Mouse (Mus musculus): ENCODE results near the gene Trpc4ap. TPM values are rescaled to one million over a fixed set of nuclear protein-coding genes. Genes with fewer than 3 reads are reported as not detected.

The Trpc4ap gene
- polyA plus RNA-seq, 2 experiments = 37.3 to 44.7 TPM

GRCm38 (mm10) chr2:155633731-155634130 is 58.5 kb downstream of the Trpc4ap start:
- Histone ChIP-seq H3K4me1 (replicated peaks; ENCODE audit: control insufficient read depth in 2 of 2, insufficient read depth in 2 of 2, low read length in 1 of 2) (no peaks in the 10 kb centered on the region), H3K27ac (no peak overlapping the region), H3K9ac (replicated peaks) (no peak overlapping the region), H3K27me3 (ENCODE audit: control insufficient read depth, insufficient read depth, low read length) (peaks cover 31% of the 10 kb centered on the region), H3K4me3 (ENCODE audit: insufficient read depth in 1 of 2, low read depth in 2 of 2, low read length in 2 of 2) (no peak overlapping the region), H3K4me2 (ENCODE audit: low read depth) (no peak overlapping the region), H3K9me3 (ENCODE audit: control insufficient read depth, low read length) (no peaks in the 10 kb centered on the region), H3K36me3 (replicated peaks; ENCODE audit: control insufficient read depth, insufficient read depth, low read depth) (peaks cover 10% of the 10 kb centered on the region)
- ATAC-seq (ENCODE audit: insufficient read depth) (no peak), DNase-seq (ENCODE audit: low read depth in 3 of 3, low spot score in 3 of 3) (no peak)
- 81% methylated on average over 9 of the region's 9 CpGs for WGBS (ENCODE audit: insufficient replicate concordance)
- TF ChIP-seq EP300 (IDR thresholded peaks at IDR 0.05; ENCODE audit: low read depth) (no peak), CTCF (IDR thresholded peaks at IDR 0.05; ENCODE audit: low read depth) (no peak)

GRCm38 (mm10) chr2:155633121-155633520 is 59.1 kb downstream of the Trpc4ap start:
- Histone ChIP-seq H3K4me2 (ENCODE audit: low read depth) (no peak overlapping the region), H3K27me3 (ENCODE audit: control insufficient read depth, insufficient read depth, low read length) (peaks cover 38% of the 10 kb centered on the region), H3K4me3 (ENCODE audit: insufficient read depth in 1 of 2, low read depth in 2 of 2, low read length in 2 of 2) (no peak overlapping the region), H3K4me1 (replicated peaks; ENCODE audit: control insufficient read depth in 2 of 2, insufficient read depth in 2 of 2, low read length in 1 of 2) (no peaks in the 10 kb centered on the region), H3K9me3 (ENCODE audit: control insufficient read depth, low read length) (no peaks in the 10 kb centered on the region), H3K9ac (replicated peaks) (no peak overlapping the region), H3K27ac (no peak overlapping the region), H3K36me3 (replicated peaks; ENCODE audit: control insufficient read depth, insufficient read depth, low read depth) (peaks cover 10% of the 10 kb centered on the region)
- no peak for TF ChIP-seq CTCF (IDR thresholded peaks at IDR 0.05; ENCODE audit: low read depth)
- no peak for TF ChIP-seq EP300 (IDR thresholded peaks at IDR 0.05; ENCODE audit: low read depth)
- ATAC-seq (ENCODE audit: insufficient read depth) (no peak), DNase-seq (ENCODE audit: low read depth in 3 of 3, low spot score in 3 of 3) (no peak)
- WGBS (ENCODE audit: insufficient replicate concordance) = 80% methylated on average over 18 of the region's 19 CpGs

GRCm38 (mm10) chr2:155632138-155632936 is 59.8 kb downstream of the Trpc4ap start:
- no peak for DNase-seq (ENCODE audit: low read depth in 3 of 3, low spot score in 3 of 3)
- Histone ChIP-seq H3K4me2 (ENCODE audit: low read depth) (no peak overlapping the region), H3K36me3 (replicated peaks; ENCODE audit: control insufficient read depth, insufficient read depth, low read depth) (peaks cover 10% of the 10 kb centered on the region), H3K27ac (no peak overlapping the region), H3K9me3 (ENCODE audit: control insufficient read depth, low read length) (no peaks in the 10 kb centered on the region), H3K27me3 (ENCODE audit: control insufficient read depth, insufficient read depth, low read length) (peaks cover 45% of the 10 kb centered on the region), H3K4me1 (replicated peaks; ENCODE audit: control insufficient read depth in 2 of 2, insufficient read depth in 2 of 2, low read length in 1 of 2) (no peaks in the 10 kb centered on the region), H3K4me3 (ENCODE audit: insufficient read depth in 1 of 2, low read depth in 2 of 2, low read length in 2 of 2) (no peak overlapping the region), H3K9ac (replicated peaks) (no peak overlapping the region)
- no peak for TF ChIP-seq EP300 (IDR thresholded peaks at IDR 0.05; ENCODE audit: low read depth)
- TF ChIP-seq CTCF (IDR thresholded peaks at IDR 0.05; ENCODE audit: low read depth) = no peak
- WGBS (ENCODE audit: insufficient replicate concordance) = 75% methylated on average over 30 of the region's 30 CpGs
- no peak for ATAC-seq (ENCODE audit: insufficient read depth)

- no peaks in the 10 kb centered on the region for H3K9me3 ChIP-seq (ENCODE audit: control insufficient read depth, low read length)
- H3K4me3 ChIP-seq (ENCODE audit: insufficient read depth in 1 of 2, low read depth in 2 of 2, low read length in 2 of 2) = no peak overlapping the region
- no peak overlapping the region for H3K4me2 ChIP-seq (ENCODE audit: low read depth)
- peaks cover 10% of the 10 kb centered on the region for H3K36me3 ChIP-seq (replicated peaks; ENCODE audit: control insufficient read depth, insufficient read depth, low read depth)
- no peak for DNase-seq (ENCODE audit: low read depth in 3 of 3, low spot score in 3 of 3)
- no peaks in the 10 kb centered on the region for H3K4me1 ChIP-seq (replicated peaks; ENCODE audit: control insufficient read depth in 2 of 2, insufficient read depth in 2 of 2, low read length in 1 of 2)
- ATAC-seq (ENCODE audit: insufficient read depth) = no peak
- H3K9ac ChIP-seq (replicated peaks) = no peak overlapping the region
- TF ChIP-seq CTCF (IDR thresholded peaks at IDR 0.05; ENCODE audit: low read depth) = no peak
- no peak for TF ChIP-seq EP300 (IDR thresholded peaks at IDR 0.05; ENCODE audit: low read depth)
- H3K27me3 ChIP-seq (ENCODE audit: control insufficient read depth, insufficient read depth, low read length) = peaks cover 49% of the 10 kb centered on the region
- no peak overlapping the region for H3K27ac ChIP-seq
- WGBS (ENCODE audit: insufficient replicate concordance) = 24% methylated on average over 43 of the region's 43 CpGs
These were observed 61.4 kb downstream of the Trpc4ap start for GRCm38 (mm10) chr2:155630590-155631416.

GRCm38 (mm10) chr2:155630153-155630552 is 62.0 kb downstream of the Trpc4ap start:
- Histone ChIP-seq H3K4me1 (replicated peaks; ENCODE audit: control insufficient read depth in 2 of 2, insufficient read depth in 2 of 2, low read length in 1 of 2) (no peaks in the 10 kb centered on the region), H3K9me3 (ENCODE audit: control insufficient read depth, low read length) (no peaks in the 10 kb centered on the region), H3K27me3 (ENCODE audit: control insufficient read depth, insufficient read depth, low read length) (peaks cover 49% of the 10 kb centered on the region), H3K4me3 (ENCODE audit: insufficient read depth in 1 of 2, low read depth in 2 of 2, low read length in 2 of 2) (no peak overlapping the region), H3K27ac (no peak overlapping the region), H3K4me2 (ENCODE audit: low read depth) (no peak overlapping the region), H3K36me3 (replicated peaks; ENCODE audit: control insufficient read depth, insufficient read depth, low read depth) (peaks cover 8% of the 10 kb centered on the region), H3K9ac (replicated peaks) (no peak overlapping the region)
- DNase-seq (ENCODE audit: low read depth in 3 of 3, low spot score in 3 of 3) (no peak), ATAC-seq (ENCODE audit: insufficient read depth) (no peak)
- WGBS (ENCODE audit: insufficient replicate concordance) = 29% methylated on average over 20 of the region's 20 CpGs
- TF ChIP-seq EP300 (IDR thresholded peaks at IDR 0.05; ENCODE audit: low read depth) = no peak
- no peak for TF ChIP-seq CTCF (IDR thresholded peaks at IDR 0.05; ENCODE audit: low read depth)

Data from liver, embryonic 14.5 days (tissue).